Mouse (Mus musculus): ENCODE measurements at regions not wholly inside any gene's neighbourhood (a gene's known extent, or its start where the extent isn't known, plus 50 kb on each side); places are given as distances from the start of the nearest gene placed in this dataset.

DNA sequence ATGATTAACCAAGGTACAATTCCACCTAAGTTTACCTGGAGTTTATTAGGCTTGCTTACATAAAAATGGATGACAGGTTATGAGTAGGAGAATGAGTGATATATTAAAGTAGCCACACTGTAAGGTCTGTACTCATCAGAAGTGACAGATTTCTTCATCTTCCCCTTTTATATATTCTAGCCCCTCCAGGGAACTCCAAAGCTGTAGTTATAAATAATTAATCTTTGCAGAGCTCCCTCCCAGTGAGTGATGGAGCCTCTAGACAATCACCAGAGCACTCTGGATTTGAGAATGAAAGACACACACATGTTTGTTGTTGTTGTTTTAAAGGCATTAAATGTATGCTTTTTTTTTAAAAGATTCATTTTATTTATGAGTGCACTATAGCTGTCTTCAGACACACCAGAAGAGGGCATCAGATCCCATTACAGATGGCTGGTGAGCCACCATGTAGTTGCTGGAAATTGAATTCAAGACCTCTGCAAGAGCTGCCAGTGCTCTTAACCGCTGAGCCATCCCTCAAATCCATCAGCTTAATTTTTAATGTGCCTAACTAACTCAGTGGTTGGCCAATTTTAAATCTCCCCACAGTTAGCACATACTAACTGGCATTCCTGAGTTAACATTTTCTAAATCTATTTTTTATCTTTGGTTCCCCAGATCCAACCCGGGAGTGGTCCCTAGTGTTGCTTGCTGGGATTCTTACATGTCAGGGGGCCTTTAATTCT, 273.5 kb downstream of the Rnf152 start:
- H3K9me3 ChIP-seq (ENCODE audit: low read length) = no peaks in the 10 kb centered on the region
- 49% methylated on average over 2 of the region's 2 CpGs for WGBS
- H3K9ac ChIP-seq (replicated peaks; ENCODE audit: low read length, poor library complexity, severe bottlenecking) = no peak overlapping the region
- no peak; the same call in 1 of the 2 replicates for TF ChIP-seq CTCF (IDR thresholded peaks at IDR 0.05)
- H3K4me2 ChIP-seq (ENCODE audit: low read depth, low read length, poor library complexity, severe bottlenecking) = no peak overlapping the region
- no peaks in the 10 kb centered on the region for H3K27me3 ChIP-seq (ENCODE audit: insufficient read depth, low read length)
- no peaks in the 10 kb centered on the region for H3K36me3 ChIP-seq (ENCODE audit: insufficient read depth, low read length)
- H3K27ac ChIP-seq (ENCODE audit: low read depth, low read length) = no peak overlapping the region
- DNase-seq (ENCODE audit: low spot score) (no peak), ATAC-seq (ENCODE audit: low FRiP score) (no peak)
- H3K4me1 ChIP-seq (ENCODE audit: insufficient read depth, low read length) = no peaks in the 10 kb centered on the region
- no peak overlapping the region for H3K4me3 ChIP-seq (ENCODE audit: low read depth, low read length)

DNA sequence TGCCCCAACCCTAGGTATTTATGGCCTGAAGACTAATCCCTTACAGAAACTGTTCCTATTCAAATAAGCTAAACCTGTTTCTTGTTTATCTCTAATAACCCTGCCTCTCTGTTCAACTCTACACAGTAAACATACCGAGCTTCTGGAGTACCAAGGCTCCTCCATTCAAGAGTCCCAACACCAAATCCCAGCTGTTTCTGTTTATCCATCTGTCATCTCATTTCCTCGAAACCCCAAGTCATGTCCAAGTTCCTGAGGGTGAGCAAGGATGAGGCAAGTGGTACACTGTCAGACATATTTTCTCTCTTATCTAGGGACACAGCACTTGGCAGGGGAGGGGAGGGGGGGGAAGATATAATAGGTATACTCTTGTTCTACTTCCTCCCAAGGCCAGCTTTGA, 274.6 kb downstream of the Rnf152 start:
- no peak overlapping the region for H3K4me2 ChIP-seq (ENCODE audit: low read depth, low read length, poor library complexity, severe bottlenecking)
- 88% methylated on average over 2 of the region's 2 CpGs for WGBS
- ATAC-seq (ENCODE audit: low FRiP score) = no peak
- DNase-seq (ENCODE audit: low spot score) = no peak
- no peak overlapping the region for H3K27ac ChIP-seq (ENCODE audit: low read depth, low read length)
- H3K4me3 ChIP-seq (ENCODE audit: low read depth, low read length) = no peak overlapping the region
- H3K4me1 ChIP-seq (ENCODE audit: insufficient read depth, low read length) = no peaks in the 10 kb centered on the region
- TF ChIP-seq CTCF (IDR thresholded peaks at IDR 0.05) = no peak
- H3K9ac ChIP-seq (replicated peaks; ENCODE audit: low read length, poor library complexity, severe bottlenecking) = no peak overlapping the region
- no peaks in the 10 kb centered on the region for H3K9me3 ChIP-seq (ENCODE audit: low read length)
- no peaks in the 10 kb centered on the region for H3K27me3 ChIP-seq (ENCODE audit: insufficient read depth, low read length)
- H3K36me3 ChIP-seq (ENCODE audit: insufficient read depth, low read length) = no peaks in the 10 kb centered on the region

DNA sequence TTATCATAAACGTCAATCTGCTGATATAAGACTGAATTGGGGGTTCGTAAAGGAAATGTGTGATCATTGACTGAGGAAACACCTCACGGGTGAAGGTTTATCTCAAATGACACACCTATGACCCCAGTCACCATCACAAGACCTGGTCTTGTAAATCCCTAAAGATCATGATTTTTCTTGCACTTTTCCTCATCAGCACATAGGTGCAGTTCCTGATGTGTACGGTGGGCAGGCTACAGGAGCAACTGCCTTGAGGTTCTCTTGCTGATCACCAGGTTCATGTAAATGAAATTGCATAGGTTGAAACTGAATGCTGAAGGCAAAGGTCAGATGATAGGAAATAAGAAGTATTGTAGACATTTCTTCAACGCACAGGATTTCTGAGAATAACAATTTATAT, 277.1 kb downstream of the Rnf152 start:
- H3K9ac ChIP-seq (replicated peaks; ENCODE audit: low read length, poor library complexity, severe bottlenecking) = no peak overlapping the region
- no peaks in the 10 kb centered on the region for H3K4me1 ChIP-seq (ENCODE audit: insufficient read depth, low read length)
- no peak overlapping the region for H3K27ac ChIP-seq (ENCODE audit: low read depth, low read length)
- no peak overlapping the region for H3K4me3 ChIP-seq (ENCODE audit: low read depth, low read length)
- no peak for ATAC-seq (ENCODE audit: low FRiP score)
- 93% methylated on average over 5 of the region's 5 CpGs for WGBS
- no peak overlapping the region for H3K4me2 ChIP-seq (ENCODE audit: low read depth, low read length, poor library complexity, severe bottlenecking)
- TF ChIP-seq CTCF (IDR thresholded peaks at IDR 0.05) = no peak
- H3K27me3 ChIP-seq (ENCODE audit: insufficient read depth, low read length) = no peaks in the 10 kb centered on the region
- no peaks in the 10 kb centered on the region for H3K36me3 ChIP-seq (ENCODE audit: insufficient read depth, low read length)
- no peaks in the 10 kb centered on the region for H3K9me3 ChIP-seq (ENCODE audit: low read length)
- no peak for DNase-seq (ENCODE audit: low spot score)

DNA sequence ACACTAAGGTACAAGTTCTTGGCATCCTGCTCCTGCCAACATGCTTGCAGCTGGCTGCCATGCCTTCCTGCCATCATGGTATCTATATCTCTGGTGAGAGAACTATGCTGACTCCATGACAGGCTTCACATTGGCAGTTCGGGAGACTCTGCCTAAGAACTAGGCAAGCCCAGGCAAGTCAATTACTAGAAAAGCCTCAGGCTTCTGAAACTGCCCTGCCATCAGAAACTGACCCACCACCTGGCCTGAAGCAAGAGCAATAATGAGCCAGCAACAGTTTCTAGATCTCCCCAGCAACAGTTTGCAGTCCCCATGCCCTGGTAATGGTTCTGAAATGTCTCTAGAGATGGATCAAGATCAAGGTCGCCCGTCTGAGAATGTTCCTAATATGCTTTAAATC, 280.8 kb downstream of the Rnf152 start:
- TF ChIP-seq CTCF (IDR thresholded peaks at IDR 0.05) = no peak
- H3K27me3 ChIP-seq (ENCODE audit: insufficient read depth, low read length) = no peaks in the 10 kb centered on the region
- ATAC-seq (ENCODE audit: low FRiP score) (no peak), DNase-seq (ENCODE audit: low spot score) (no peak)
- H3K27ac ChIP-seq (ENCODE audit: low read depth, low read length) = no peak overlapping the region
- H3K4me2 ChIP-seq (ENCODE audit: low read depth, low read length, poor library complexity, severe bottlenecking) = no peak overlapping the region
- no peak overlapping the region for H3K9ac ChIP-seq (replicated peaks; ENCODE audit: low read length, poor library complexity, severe bottlenecking)
- no peaks in the 10 kb centered on the region for H3K36me3 ChIP-seq (ENCODE audit: insufficient read depth, low read length)
- no peak overlapping the region for H3K4me3 ChIP-seq (ENCODE audit: low read depth, low read length)
- 86% methylated on average over 3 of the region's 3 CpGs for WGBS
- H3K9me3 ChIP-seq (ENCODE audit: low read length) = no peaks in the 10 kb centered on the region
- no peaks in the 10 kb centered on the region for H3K4me1 ChIP-seq (ENCODE audit: insufficient read depth, low read length)

DNA sequence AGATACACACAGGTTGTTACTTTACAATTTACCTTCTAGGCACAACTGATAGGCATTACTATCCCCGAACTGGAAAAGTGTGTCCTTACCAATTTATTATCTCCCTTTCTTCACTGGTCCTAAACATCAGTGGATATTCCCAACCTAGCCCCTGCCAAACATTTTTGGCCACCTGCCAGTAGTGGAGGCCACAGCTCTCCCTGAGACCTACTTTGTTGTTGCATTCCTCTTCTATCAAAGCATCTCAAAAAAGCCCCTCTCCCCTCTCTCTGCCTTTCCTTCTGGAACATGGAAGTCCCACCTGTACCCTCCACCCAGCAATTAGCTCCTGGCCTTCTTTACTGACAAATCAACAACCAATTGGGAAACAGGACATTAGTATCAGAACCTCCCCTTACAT, 282.2 kb downstream of the Rnf152 start:
- H3K27me3 ChIP-seq (ENCODE audit: insufficient read depth, low read length) = no peaks in the 10 kb centered on the region
- TF ChIP-seq CTCF (IDR thresholded peaks at IDR 0.05) = no peak
- 83% methylated on average over 1 of the region's 1 CpGs for WGBS
- DNase-seq (ENCODE audit: low spot score) (no peak), ATAC-seq (ENCODE audit: low FRiP score) (no peak)
- H3K9ac ChIP-seq (replicated peaks; ENCODE audit: low read length, poor library complexity, severe bottlenecking) = no peak overlapping the region
- no peak overlapping the region for H3K4me2 ChIP-seq (ENCODE audit: low read depth, low read length, poor library complexity, severe bottlenecking)
- no peak overlapping the region for H3K27ac ChIP-seq (ENCODE audit: low read depth, low read length)
- H3K4me3 ChIP-seq (ENCODE audit: low read depth, low read length) = no peak overlapping the region
- no peaks in the 10 kb centered on the region for H3K36me3 ChIP-seq (ENCODE audit: insufficient read depth, low read length)
- no peaks in the 10 kb centered on the region for H3K4me1 ChIP-seq (ENCODE audit: insufficient read depth, low read length)
- no peaks in the 10 kb centered on the region for H3K9me3 ChIP-seq (ENCODE audit: low read length)

DNA sequence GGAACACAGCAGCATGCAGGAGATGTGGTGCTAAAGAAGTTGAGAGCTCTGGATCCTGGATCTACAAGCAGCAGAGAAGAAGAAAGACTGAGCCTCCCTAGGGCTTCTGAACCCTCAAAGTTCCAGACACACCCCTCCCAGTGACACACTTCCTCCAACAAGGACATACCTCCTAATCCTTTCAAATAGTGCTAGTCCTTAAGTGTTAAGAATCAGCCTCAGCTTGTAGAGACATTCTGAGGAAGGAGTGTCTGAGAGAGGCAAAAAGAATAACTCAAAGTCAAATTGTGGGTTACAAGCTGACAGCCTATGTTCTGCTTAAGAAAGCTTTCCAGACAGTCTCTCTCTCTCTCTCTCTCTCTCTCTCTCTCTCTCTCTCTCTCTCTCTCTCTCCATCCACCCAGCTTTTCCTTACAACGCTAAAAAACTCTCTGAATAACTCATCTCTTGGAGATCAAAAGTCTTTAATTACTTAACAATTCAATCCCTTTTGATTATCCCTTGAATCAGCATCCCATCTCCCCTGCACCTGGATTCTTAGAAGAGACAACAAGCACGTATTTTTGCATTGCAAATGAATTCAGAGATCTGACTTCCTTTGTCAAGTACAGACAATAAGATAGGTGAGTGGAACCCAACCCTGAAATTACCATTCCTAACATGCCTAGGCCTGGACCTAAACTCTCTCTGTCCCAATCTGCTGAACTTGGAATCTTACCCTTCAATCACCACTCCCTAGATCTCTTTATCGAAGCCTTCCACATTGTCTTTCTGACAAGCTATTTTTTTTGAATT, 285.7 kb downstream of the Rnf152 start:
- ATAC-seq (ENCODE audit: low FRiP score) = no peak
- no peak overlapping the region for H3K9ac ChIP-seq (replicated peaks; ENCODE audit: low read length, poor library complexity, severe bottlenecking)
- H3K4me3 ChIP-seq (ENCODE audit: low read depth, low read length) = no peak overlapping the region

More for the DNA sequence above, 285.7 kb downstream of the Rnf152 start:
- Histone ChIP-seq H3K27me3 (ENCODE audit: insufficient read depth, low read length) (no peaks in the 10 kb centered on the region), H3K36me3 (ENCODE audit: insufficient read depth, low read length) (no peaks in the 10 kb centered on the region), H3K4me2 (ENCODE audit: low read depth, low read length, poor library complexity, severe bottlenecking) (no peak overlapping the region), H3K4me1 (ENCODE audit: insufficient read depth, low read length) (no peaks in the 10 kb centered on the region), H3K27ac (ENCODE audit: low read depth, low read length) (no peak overlapping the region), H3K9me3 (ENCODE audit: low read length) (no peaks in the 10 kb centered on the region)
- TF ChIP-seq CTCF (IDR thresholded peaks at IDR 0.05) = no peak
- DNase-seq (ENCODE audit: low spot score) = no peak
- WGBS = 57% methylated on average over 3 of the region's 3 CpGs

Measured in midbrain, postnatal 0 days (tissue).